8 mouse cellular contexts compared by ENCODE assay signal in the genomic region with DNA sequence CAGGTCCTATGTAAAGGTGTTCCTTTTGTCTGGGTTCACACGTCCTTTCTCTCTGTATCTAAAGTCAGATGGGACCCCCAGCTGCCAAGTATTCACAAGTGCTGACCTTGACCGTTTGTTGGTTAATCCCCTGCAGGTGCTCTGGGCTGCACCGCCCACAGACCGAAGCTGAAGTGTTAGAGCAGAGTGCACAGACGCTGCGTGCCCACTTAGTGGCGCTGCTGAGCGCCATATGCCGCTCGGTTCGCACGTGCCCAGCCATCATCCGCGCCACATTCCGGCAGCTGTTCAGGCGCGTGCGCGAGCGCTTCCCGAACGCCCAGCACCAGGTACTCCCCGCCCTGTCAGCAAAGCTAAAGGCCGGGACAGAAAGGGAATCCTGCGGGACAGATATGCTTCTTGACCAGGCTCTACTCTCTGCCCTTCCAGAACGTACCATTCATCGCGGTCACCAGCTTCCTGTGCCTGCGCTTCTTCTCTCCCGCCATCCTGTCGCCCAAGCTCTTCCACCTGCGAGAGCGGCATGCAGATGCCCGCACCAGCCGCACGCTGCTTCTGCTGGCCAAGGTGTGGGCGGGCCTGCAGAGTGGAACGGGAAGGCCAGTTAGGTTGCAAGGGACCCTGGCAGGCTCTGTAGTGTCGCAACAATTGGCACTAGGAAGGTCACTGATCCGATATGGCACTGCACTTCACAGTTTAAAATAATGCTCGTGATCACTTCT. TPM values are rescaled to one million over a fixed set of nuclear protein-coding genes. Genes with fewer than 3 reads are reported as not detected.
DNase-seq lines count a peak whose midpoint lies in the region; ATAC-seq lines count a peak whose summit lies in the region.

No protein-coding gene starts in this region.

- intact Hi-C loops in left cerebral cortex, postnatal 10 days (cut with DNase I) = no loop called here

- peak; percentile 75 for ATAC-seq in frontal cortex, adult (ENCODE audit: low TSS enrichment)
- peak; percentile 97 for ATAC-seq in megakaryocyte progenitor cell, adult 5-6 weeks (replicated peaks; ENCODE audit: poor library complexity)

- DNase-seq in Muller cell, postnatal 12 days (ENCODE audit: inconsistent ontology term) = peak; percentile 42
- peak; percentile 78 for DNase-seq in cerebellum, adult 9-10 months
- DNase-seq in hindlimb bud, embryonic 11.5 days (ENCODE audit: extremely low spot score, low read depth, low spot score) = peak; percentile 57
- peak; percentile 62 to 85 for DNase-seq in left cerebral cortex, postnatal 10 days (ENCODE audit: extremely low spot score in 1 of 2, low spot score in 2 of 2)
- DNase-seq in right cerebral cortex, postnatal 14 days = peak; percentile 78
- DNase-seq in urinary bladder, postnatal 36 days (ENCODE audit: low spot score in 2 of 2) = peak; percentile 59 to 62

RNA-seq across cellular contexts. Expression of a gene that starts 14.2 kb away (rescaled TPM):
- 10 to 100 TPM; 82.2 to 91.6 TPM for total RNA-seq in left cerebral cortex, postnatal 10 days (2021)
- 115 and 120 TPM in 2 replicates for total RNA-seq in megakaryocyte progenitor cell, adult 5-6 weeks (2015)
- total RNA-seq in megakaryocyte progenitor cell, adult 5-6 weeks (2017) = 127 and 153 TPM in 2 replicates

RNA-seq across cellular contexts. Expression of a gene that starts 18.5 kb away (rescaled TPM):
- total RNA-seq in left cerebral cortex, postnatal 10 days (2021) = 1 to 10 TPM; 6.8 to 7.9 TPM
- 31.4 and 43.2 TPM in 2 replicates for total RNA-seq in megakaryocyte progenitor cell, adult 5-6 weeks (2015)
- total RNA-seq in megakaryocyte progenitor cell, adult 5-6 weeks (2017) = 21.5 and 31.9 TPM in 2 replicates

RNA-seq across cellular contexts. Expression of a gene that starts 33.6 kb away (rescaled TPM):
- 10 to 100 TPM; 11.7 to 13.2 TPM for total RNA-seq in left cerebral cortex, postnatal 10 days (2021)
- 13.2 and 16.5 TPM in 2 replicates for total RNA-seq in megakaryocyte progenitor cell, adult 5-6 weeks (2015)
- total RNA-seq in megakaryocyte progenitor cell, adult 5-6 weeks (2017) = 52.6 and 56.5 TPM in 2 replicates

RNA-seq across cellular contexts. Expression of a gene that starts 33.7 kb away (rescaled TPM):
- 10 to 100 TPM in 1 of 2 experiments, 1 to 10 TPM in 1; 9.5 to 11.7 TPM for total RNA-seq in left cerebral cortex, postnatal 10 days (2021)
- total RNA-seq in megakaryocyte progenitor cell, adult 5-6 weeks (2015) = 15.6 and 18.5 TPM in 2 replicates
- total RNA-seq in megakaryocyte progenitor cell, adult 5-6 weeks (2017) = 8.4 and 12.9 TPM in 2 replicates

RNA-seq across cellular contexts. Expression of a gene that starts 48.0 kb away (rescaled TPM):
- not detected for total RNA-seq in left cerebral cortex, postnatal 10 days (2021)
- total RNA-seq in megakaryocyte progenitor cell, adult 5-6 weeks (2015) = 0.59 and 1.4 TPM in 2 replicates
- 0.17 and 1.0 TPM in 2 replicates for total RNA-seq in megakaryocyte progenitor cell, adult 5-6 weeks (2017)

Comparison
In these comparisons a context has a peak if more than half of its experiments do, and no peak if none do; other contexts are left out.
1. Peak in every context shown above with its lines: DNase-seq and ATAC-seq.